Mouse (Mus musculus) thymus, postnatal 10 days (tissue): Measurements from ENCODE around the gene Zdhhc23.
A peak's percentile ranks its signal among the peaks of the same experiment; 100 is the strongest.

Source experiments
- DNase-seq, 2 experiments: peaks; one replicate each; pipeline ENCODE4 v3.0.0; 2021; ENCODE audit warnings: low spot score in 2 of 2

Zdhhc23 gene

GRCm38 (mm10) chr16:43979328-43980109 lies at the start of gene Zdhhc23:
Gene Zdhhc23, minus strand, starts transcription at chr16:43979791.
- DNase-seq = peak; percentile 44 to 58

- DNase-seq = no peak
Measured at GRCm38 (mm10) chr16:44029273-44029672, 49.7 kb upstream of the Zdhhc23 start.

- no peak for DNase-seq
Measured at GRCm38 (mm10) chr16:44026822-44027221, 47.2 kb upstream of the Zdhhc23 start.

GRCm38 (mm10) chr16:44026210-44026609 lies 46.6 kb upstream of the Zdhhc23 start:
- no peak for DNase-seq

GRCm38 (mm10) chr16:44018986-44019548 lies 39.5 kb upstream of the Zdhhc23 start:
- DNase-seq = no peak

GRCm38 (mm10) chr16:44018372-44018771 lies 38.8 kb upstream of the Zdhhc23 start:
- no peak for DNase-seq

GRCm38 (mm10) chr16:44017707-44018106 lies 38.1 kb upstream of the Zdhhc23 start:
- no peak for DNase-seq

GRCm38 (mm10) chr16:44016164-44016563 lies 36.6 kb upstream of the Zdhhc23 start:
- peak in 1 of 2 experiments; percentile 28 for DNase-seq

- no peak for DNase-seq
Measured at GRCm38 (mm10) chr16:44015416-44016158, 36.0 kb upstream of the Zdhhc23 start.

- DNase-seq = no peak
Measured at GRCm38 (mm10) chr16:44011010-44011409, 31.4 kb upstream of the Zdhhc23 start.

GRCm38 (mm10) chr16:44002086-44002485 lies 22.5 kb upstream of the Zdhhc23 start:
- DNase-seq = no peak

GRCm38 (mm10) chr16:43999541-43999940 lies 19.9 kb upstream of the Zdhhc23 start:
- no peak for DNase-seq

- no peak for DNase-seq
Measured at GRCm38 (mm10) chr16:43999111-43999510, 19.5 kb upstream of the Zdhhc23 start.

- DNase-seq = no peak
Measured at GRCm38 (mm10) chr16:43994623-43995022, 15.0 kb upstream of the Zdhhc23 start.

- DNase-seq = no peak
Measured at GRCm38 (mm10) chr16:43986299-43986698, 6.7 kb upstream of the Zdhhc23 start.

GRCm38 (mm10) chr16:43980110-43980609 lies 569 bp upstream of the Zdhhc23 start:
- no peak for DNase-seq

GRCm38 (mm10) chr16:43979010-43979327 lies 622 bp downstream of the Zdhhc23 start:
- DNase-seq = no peak

GRCm38 (mm10) chr16:43973606-43974220 lies 5.9 kb downstream of the Zdhhc23 start:
- no peak for DNase-seq

- DNase-seq = no peak
Measured at GRCm38 (mm10) chr16:43973147-43973546, 6.4 kb downstream of the Zdhhc23 start.

GRCm38 (mm10) chr16:43972391-43972790 lies 7.2 kb downstream of the Zdhhc23 start:
- no peak for DNase-seq

- no peak for DNase-seq
Measured at GRCm38 (mm10) chr16:43971741-43972140, 7.8 kb downstream of the Zdhhc23 start.

- no peak for DNase-seq
Measured at GRCm38 (mm10) chr16:43971189-43971588, 8.4 kb downstream of the Zdhhc23 start.
